Mouse (Mus musculus) cerebellum, adult 18-20 months (tissue): Measurements from ENCODE around the gene Rap1gds1.

Experiments
- DNase-seq, 2 experiments: peaks; one replicate each; pipeline ENCODE4 v3.0.0; 2021

Gene Rap1gds1

DNA sequence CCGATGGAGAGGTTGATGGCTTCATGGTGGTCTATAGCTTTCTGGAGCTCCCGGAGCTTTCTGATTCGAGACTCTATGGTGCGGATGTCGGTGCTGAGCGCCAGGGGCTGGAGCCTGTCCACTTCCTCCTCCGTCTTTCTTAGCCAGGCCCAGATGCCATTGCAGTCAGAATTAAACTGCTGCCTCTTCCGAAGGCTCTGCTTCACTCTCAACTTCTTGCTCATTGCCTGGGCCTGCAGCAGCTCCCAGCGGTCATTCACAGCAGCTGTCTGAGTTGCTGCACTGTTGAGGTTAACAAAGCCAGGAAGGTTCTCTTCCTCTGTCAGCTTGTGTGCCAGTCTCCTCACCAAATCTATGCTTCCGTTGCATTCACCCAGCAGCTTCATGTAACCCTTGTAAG lies 137.8 kb downstream of the Rap1gds1 start:
- DNase-seq = no peak

DNA sequence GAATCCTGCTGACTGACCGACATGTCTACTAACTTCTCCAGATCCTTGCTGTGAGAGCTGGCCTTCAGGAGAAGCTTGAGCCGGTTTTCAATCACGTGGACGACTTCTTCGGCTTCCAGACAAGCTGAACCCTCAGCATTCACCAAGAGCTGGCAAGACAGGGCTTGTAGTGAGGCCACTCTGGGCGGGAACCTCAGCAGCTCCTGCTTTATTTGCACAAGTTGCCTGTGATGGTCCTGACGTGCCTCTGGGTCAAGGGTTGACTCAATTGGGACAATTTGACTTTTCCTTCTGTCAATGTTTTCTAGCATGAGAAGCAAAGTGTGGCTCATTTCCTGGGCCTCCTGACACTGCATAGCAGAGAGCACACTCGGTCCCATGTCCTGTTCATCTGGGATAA lies 138.2 kb downstream of the Rap1gds1 start:
- DNase-seq = no peak

GRCm38 (mm10) chr3:138927437-138927836 lies 147.6 kb downstream of the Rap1gds1 start:
- no peak for DNase-seq

- no peak for DNase-seq
Observed at GRCm38 (mm10) chr3:138926161-138926560, 148.8 kb downstream of the Rap1gds1 start.

DNA sequence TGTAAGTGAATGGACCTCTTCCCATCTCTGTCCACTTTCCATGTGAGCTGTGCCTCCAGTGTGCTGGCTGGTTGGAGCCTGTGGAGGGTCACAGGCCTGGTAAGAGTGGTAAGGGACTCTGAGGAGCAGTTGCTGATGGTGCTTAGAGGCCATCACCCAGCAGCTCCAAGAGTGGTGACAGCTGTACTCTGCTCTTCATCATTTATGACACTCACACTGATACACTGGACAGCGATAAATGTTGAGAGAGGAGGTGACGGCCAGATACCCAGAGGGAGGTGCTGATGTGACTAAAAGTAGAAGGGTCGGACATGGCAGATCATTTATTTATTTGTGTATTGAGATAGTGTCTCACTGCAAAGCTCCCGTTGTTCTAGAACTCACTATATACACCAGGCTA lies 156.8 kb downstream of the Rap1gds1 start:
- DNase-seq = no peak

DNA sequence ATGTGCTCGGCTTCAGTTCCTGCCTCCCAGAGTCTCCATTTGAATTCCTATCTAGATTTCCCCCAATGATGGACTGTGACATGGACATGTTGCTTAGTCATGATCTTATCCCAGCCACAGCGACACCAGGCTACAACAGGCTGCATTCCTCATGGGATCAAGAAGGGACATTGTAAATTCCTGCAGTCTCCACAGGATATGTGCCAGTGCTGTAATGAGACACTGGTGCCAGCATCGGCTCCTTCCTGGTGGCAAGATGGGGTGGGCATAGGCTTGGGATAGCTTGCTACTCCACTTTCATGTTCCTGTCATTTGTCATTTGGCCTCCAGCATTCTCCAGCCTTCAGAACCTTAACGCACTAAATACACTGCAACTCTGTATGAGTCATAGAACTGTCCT lies 158.0 kb downstream of the Rap1gds1 start:
- DNase-seq = no peak

GRCm38 (mm10) chr3:138916591-138916990 lies 158.4 kb downstream of the Rap1gds1 start:
- no peak for DNase-seq

DNA sequence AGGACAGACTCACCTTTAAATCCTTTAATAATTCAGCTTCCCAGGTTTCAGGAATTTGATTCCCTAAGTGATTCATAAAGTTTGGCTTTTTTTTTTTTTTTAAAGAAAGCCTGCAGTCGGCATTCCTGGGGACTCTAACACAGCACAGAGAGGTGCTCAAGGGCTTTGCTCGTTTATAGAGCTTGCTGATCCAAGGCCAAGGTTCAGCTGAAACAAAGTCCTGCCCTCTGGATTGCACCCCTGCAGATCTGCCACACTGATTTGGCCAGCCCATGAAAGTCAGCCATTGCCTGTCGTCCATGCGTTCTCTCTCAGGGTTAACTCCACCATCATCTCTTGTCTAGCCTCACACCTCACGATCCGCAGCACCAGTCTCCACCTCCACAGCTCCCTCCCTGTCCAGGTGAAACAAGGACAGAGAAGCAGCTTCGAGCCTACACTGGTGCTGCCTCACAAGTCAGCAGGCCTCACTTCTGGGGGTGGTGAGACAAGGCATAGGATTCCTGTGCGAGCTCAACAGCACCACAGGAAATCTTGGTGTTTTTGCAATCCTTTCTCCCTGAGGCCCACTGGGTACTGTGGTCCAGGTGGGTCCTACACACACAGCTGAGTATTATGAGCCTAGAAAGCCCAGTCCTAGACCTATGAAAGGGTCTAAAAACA lies 160.2 kb downstream of the Rap1gds1 start:
- no peak for DNase-seq

- no peak for DNase-seq
Observed at GRCm38 (mm10) chr3:138912504-138912903, 162.5 kb downstream of the Rap1gds1 start.

GRCm38 (mm10) chr3:138909313-138909712 lies 165.7 kb downstream of the Rap1gds1 start:
- no peak for DNase-seq

DNA sequence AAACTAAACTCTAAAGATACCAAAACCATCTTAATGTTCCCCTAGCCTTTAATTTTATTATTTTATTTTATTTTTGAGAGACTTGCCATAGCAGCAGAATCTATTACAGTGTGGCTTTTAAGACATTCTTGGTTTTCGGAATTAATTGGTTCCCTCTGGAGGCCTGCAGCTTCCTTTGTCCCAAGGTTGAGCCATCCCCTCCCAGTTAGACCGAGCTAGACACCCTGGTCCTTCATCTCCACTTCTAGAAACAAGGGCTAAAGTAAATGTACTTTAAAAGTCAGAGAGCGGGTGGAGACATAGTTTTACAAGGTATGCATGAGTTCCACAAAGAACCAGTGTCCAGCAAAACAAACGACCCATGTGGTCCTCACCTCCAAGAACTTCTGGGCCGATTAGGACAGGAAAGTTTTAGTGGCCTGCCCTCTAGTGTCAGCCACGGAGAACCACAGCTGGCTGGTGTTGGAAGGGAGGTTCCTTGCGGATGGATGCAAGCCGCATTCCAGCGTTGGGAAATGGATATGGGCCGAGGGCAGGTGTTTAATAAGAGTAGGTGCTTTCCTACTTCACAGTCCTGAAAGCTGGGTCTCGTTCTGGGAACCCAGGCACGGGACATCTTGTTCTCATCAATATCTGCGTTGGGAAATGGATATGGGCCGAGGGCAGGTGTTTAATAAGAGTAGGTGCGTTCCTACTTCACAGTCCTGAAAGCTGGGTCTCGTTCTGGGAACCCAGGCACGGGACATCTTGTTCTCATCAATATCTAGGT lies 168.7 kb downstream of the Rap1gds1 start:
- peak; percentile 78 to 81 for DNase-seq

DNA sequence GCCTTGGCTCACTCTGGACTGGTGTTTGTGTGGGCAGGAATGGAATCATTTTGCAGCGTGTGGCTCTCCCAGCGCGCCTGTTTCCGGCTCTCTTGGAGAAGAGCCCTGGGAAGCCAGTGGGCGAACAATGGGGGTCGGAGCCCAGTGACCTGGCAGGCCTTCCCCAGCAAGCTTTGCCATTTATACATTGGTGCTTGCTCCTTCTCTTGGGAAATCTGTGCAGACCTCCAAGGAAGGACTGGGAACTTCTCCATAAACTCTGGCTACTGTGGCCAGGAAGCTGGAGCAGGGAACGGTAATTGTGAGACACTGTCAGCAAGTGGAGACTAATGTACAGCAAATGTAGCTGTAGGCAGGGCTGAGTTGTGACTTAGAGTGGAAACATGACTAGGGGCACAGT lies 169.3 kb downstream of the Rap1gds1 start:
- DNase-seq = peak in 1 of 2 experiments; percentile 19

- no peak for DNase-seq
Observed at GRCm38 (mm10) chr3:138900571-138901141, 174.3 kb downstream of the Rap1gds1 start.

GRCm38 (mm10) chr3:138898055-138898454 lies 176.9 kb downstream of the Rap1gds1 start:
- DNase-seq = no peak

- DNase-seq = no peak
Observed at GRCm38 (mm10) chr3:138897500-138897899, 177.5 kb downstream of the Rap1gds1 start.

GRCm38 (mm10) chr3:138893520-138893919 lies 181.5 kb downstream of the Rap1gds1 start:
- no peak for DNase-seq

DNA sequence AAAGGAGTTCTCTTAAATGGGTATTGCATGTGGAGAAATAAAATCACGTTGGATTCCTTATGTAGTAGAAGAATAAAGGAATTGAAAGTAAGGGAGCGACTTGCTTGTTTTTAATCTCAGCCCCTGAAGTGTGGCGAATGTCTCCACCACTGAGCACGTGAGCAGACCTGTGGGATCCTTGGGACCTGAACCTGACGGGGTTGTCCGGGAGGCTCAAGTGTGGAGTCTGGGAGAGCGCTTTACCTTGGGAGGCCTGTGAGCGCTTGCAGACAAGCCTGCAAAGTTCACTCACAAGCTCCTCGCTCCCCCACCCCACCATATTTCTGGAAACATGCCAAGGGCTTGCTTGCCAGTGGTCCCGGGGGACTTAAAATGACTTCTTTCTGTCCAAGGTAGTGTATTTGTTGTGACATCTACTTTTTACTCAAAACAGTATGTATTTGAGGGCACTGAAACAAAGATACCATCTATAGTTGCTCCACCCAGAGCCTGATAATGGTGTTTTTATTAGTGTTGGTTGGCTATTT lies 185.2 kb downstream of the Rap1gds1 start:
- DNase-seq = no peak

DNA sequence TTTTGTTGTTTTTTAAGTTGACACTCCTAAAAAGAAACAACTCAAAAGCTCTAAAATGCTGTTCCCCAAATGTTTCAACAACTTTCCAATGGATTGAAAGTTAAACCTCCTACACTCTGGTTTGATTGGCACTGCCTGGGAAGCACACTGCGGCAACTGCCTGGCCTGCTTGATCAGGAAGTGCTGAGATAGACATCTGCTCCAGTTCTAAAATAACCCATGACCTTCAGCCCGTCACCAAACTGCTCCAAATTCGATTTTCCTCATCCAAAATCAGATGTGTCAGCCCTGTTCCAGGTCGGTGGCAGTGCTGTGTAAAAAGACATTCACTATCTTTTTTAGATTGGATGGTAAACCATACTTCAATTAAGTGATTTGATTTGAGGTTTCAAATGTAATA lies 185.8 kb downstream of the Rap1gds1 start:
- peak; percentile 29 to 47 for DNase-seq

GRCm38 (mm10) chr3:138886121-138886520 lies 188.9 kb downstream of the Rap1gds1 start:
- DNase-seq = no peak

GRCm38 (mm10) chr3:138881725-138882347 lies 193.2 kb downstream of the Rap1gds1 start:
- DNase-seq = no peak

DNA sequence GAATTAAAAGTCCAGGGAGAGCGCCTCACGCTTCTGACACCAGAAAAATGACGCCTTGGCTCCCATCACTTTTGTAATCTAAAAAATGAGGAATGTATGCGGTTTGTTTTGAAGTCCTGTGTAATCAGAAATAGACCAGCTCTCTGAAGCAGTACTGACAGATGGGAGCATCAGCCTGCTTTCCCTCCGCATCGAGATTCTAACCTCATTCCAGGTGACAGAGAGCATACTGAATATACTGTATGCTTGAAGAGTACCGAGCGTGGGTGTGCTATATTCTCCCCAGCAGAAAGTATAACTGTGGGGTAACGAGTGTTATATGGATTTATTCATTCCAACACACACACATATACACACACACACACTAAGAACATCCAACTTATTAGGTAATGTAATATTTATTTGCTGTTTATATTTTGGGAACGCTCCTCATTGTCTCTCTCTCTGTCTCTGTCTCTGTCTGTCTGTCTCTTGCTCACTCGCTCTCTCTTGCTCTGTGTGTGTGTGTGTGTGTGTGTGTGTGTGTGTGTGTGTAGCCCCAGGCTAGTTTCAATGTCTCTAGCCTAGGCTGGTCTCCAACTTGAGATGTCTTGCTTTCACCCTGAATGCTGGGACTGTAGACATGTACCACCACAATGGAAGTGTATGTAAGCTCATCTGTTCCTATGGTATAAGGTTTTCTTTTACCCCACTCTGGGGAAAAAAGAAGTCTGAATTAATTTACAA lies 193.8 kb downstream of the Rap1gds1 start:
- no peak for DNase-seq

DNA sequence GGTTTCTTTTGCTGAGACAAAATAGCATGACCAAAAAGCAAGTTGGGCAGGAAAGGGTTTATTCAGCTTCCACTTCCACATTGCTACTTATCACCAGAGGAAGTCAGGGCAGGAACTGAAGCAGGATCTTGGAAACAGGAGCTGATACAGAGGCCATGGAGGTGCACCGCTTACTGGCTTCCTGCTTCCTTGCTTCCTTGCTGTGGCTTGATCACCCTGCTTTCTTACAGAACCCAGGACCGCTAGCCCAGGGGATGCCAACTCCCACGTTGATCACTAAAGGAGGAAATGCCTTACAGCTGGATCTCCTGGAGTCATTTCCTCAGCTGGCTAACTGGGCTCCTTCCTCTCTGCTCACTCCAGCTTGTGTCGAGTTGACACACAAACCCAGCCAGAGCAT lies 197.3 kb downstream of the Rap1gds1 start:
- no peak for DNase-seq

GRCm38 (mm10) chr3:138876931-138877361 lies 198.1 kb downstream of the Rap1gds1 start:
- no peak for DNase-seq
